Mouse (Mus musculus) thymus, postnatal 4 days (tissue): ENCODE measurements around the gene Nprl3.

ENCODE experiments used
- DNase-seq: peaks from one replicate; pipeline ENCODE4 v3.0.0; 2021

The Nprl3 gene

DNA sequence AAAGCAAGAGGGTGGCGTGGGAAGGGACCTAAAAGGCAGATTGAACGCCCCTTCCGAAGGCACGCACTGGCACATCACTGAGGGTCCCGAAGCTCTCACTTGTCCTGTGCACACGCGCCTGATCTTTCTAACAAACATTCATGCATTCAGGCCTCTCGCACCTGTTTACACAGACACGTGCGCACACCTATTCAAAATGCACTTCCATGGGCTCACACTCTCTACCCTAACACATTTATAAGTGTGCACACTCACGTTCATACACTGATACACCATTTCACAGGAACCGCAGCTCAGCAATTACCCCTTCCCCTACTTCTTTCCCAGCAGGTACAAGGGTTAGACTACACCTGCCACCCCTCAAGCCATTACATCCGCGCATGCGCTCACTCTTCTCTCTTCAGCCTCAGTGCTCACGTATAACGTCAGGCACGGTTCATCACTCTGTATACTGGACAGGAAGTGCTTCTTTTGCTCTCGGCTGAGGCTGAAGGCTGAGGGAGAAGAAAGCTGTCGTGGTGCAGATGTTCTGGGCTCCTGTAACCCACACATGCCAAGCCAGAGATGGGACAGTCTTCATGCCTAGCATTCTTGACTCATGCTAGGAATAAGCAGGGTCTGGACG is 44.8 kb downstream of the Nprl3 start:
- peak; percentile 59 for DNase-seq

DNA sequence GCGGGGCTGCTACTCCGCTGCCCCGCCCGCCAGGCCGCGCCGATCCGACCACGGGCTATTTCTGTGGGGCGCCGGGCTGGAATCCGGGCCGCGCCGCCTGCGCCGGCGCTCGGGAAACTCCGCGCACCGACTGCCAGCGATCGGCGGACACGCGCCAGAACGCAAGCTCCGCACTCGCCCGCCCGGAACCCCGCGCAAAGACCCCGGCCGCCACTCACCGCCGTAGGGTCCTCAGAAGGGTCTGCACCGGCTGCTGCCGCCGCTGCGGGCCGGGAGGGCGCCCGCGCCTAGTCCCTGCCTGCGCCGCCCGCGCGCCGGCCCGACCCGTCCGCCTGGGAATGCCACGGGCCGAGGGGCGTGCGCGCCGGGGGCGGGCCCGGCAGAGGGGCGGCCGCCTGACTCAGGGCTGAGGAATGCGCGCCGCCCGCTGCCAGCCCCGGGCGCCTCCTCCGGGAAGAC is 45.5 kb downstream of the Nprl3 start, which contains the start of gene Rhbdf1:
Gene Rhbdf1, minus strand, starts transcription at position 350 of the 459 bp plus-strand sequence.
- DNase-seq = no peak

DNA sequence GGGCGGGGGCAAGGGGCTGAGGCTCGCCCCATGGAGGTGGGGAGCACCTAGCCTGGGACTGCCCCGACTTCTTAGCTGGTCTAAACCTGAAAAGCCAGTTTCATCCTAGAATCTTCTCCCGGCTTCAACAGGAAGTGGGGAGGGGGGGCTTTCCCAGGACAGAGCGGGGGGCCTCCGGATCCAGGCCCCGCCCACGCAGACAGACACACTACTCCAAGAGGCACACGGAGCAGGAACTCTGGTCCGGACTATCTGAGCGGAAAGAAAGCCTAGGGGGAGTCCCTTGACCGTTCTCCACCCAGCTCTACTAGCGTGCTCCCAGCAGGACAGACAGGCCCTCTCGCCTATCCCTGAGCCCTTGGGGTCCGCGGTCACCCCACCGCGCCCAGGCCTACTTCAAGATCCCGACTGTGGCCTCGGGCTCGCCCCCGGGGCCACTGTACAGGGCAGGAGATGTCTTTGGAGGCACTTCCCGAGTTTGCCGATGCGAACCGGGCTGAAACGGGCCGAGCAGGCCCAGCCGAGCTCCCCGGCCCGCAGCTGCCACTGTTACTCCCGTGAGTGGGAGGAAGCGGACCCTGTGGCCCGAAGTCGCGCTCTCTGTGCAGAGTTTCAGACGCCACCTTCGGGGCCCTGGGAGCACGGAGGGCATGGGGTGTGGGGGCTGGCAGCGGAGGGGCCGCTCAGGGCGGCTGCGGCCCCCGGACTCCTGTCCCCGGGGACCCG is 46.1 kb downstream of the Nprl3 start:
- DNase-seq = peak; percentile 64

DNA sequence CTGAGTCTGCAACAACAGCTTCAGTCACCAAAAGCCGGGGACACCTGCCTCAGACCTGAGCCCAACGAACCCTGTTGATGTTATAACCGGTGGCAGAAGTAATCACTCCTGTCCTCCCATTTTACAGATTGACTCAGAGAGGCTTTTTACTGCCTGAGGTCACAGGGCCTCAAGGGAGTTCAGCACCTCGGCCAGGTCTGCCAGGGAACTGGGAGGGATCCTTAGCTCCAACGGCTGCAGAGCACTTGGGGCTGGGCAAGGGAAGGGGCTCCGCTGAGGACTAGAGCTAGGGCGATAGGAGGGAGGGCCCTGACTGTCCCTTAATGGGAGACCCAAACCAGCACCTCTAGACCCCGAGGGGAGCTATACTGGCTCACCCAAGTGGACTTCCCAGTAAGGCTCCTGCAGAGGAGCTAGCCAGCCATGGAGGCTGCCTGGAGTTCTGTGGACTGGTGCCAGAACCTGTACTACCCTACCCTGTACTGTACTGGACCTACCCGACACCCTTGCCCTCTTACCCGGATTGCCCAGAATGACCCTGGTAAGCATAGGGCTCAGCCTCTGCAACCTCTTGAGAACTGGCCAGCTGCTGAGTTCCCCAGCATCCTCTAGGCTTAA is 46.8 kb downstream of the Nprl3 start:
- DNase-seq = peak; percentile 31

DNA sequence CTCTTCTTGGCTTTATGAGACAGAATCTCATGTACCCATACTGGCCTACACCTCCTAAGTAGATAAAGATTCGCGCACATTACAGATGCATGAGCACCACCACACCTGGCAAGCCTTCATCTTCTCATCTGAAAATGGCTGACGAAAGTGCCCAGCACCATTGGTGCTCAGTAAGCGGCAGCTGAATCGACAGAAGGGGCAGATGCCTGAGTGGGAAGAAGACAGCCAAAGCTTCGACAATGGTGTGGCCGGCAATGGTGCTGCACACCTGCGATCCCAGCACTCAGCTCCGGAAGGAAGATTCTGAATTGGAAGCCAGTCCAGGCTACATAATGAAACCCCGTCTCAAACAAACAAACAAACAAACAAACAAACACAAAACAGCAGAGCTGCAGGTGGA is 48.2 kb downstream of the Nprl3 start:
- DNase-seq = no peak

DNA sequence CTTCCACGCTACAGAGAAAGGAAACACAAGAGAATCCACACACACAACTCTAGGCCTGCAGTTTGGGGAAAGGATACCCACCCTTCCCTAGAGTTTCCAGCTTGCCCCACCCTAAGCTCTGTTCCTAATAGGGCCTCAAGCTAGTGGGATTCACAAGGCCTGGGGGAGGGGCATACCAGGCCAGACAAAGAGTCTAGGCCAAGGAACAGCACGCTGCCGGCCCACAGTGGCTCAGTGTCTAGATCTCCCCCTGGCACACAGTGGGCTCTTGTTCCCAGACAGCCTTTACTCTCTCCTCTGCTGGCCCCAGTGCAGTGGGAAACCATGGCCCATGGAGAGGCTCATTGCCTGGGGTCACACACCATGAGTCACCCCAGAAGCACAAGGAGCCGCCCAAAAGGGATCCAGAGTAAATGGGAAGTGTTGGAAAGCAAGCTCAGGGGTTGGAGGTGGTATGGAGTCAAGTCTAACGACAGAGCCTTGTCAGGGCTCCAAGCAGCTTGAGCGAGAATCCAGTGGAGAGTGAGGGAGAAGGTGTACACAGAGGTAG is 48.9 kb downstream of the Nprl3 start:
- no peak for DNase-seq

DNA sequence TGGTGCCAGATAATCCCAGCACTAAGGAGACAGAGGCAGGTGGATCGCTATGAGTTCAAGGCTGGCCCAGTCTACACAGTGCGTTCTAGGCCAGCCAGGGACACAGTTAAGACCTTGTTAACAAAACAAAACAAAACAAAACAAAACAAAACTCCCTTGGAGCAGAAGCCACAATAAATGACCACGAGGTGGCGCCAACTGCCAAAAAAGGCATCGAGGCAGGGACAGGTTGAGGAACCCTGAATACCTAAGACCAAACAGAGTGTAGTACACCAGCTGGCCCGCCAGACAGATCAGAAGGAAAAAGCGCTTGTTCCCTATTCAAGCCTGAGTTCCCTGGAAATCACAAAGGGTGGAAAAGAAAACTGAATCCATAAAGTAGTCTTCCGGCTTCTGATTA is 50.7 kb downstream of the Nprl3 start:
- peak; percentile 87 for DNase-seq

DNA sequence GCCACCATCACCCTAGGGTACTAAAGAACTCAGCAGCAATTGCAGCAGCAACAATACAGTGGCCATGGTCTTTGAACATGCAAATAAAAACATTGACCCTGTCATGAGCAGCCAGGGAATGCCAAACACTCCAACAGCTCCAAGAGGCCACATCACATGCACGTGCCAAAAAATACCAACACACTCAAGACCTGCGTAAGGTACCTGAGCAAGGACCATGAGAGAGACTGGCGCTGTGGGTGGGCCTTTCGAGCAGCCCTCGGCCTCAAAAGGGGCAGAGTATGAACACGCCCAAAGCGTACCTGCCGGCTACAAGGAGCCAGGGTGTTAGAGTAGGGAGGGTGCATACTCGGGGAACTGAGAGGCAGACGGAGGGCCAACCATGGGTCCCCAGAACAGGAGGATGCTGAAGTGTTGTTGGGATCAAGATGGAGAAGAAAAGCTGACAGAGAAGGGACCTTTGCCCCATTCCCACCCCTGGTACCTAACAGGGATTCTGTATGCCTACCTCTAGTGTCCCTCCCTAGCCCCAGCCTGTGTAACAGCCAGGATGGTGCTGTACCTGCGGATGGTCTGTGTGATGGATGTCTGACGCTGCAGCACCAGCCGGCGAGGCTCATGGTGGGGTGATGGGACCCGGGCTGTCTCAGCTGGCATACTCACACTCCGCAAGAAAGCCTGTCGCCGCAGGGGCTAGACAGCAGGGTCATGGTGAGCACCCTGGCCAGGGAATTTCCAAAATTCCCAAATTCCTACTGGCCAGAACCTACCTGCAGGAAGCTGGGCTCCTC is 51.9 kb downstream of the Nprl3 start:
- DNase-seq = no peak

DNA sequence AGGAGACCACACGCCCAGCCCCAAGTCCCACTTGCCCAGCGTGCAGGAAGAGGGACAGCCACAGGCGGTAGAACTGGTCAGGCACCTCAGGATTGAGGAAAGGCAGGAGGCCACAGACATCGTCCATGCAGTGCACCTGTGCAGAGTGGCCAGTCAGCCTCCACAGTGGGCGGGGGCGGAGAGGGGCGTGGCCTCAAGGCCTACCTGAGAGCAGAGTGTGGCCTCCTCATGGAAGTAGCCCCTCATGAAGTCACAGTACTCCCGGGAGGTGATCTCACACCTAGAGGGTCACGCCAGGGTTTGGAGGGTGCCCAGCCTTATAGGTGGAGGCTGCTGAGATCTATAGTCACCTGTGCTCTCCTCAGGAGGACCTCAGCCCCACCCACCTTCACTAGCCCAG is 56.9 kb downstream of the Nprl3 start:
- no peak for DNase-seq

DNA sequence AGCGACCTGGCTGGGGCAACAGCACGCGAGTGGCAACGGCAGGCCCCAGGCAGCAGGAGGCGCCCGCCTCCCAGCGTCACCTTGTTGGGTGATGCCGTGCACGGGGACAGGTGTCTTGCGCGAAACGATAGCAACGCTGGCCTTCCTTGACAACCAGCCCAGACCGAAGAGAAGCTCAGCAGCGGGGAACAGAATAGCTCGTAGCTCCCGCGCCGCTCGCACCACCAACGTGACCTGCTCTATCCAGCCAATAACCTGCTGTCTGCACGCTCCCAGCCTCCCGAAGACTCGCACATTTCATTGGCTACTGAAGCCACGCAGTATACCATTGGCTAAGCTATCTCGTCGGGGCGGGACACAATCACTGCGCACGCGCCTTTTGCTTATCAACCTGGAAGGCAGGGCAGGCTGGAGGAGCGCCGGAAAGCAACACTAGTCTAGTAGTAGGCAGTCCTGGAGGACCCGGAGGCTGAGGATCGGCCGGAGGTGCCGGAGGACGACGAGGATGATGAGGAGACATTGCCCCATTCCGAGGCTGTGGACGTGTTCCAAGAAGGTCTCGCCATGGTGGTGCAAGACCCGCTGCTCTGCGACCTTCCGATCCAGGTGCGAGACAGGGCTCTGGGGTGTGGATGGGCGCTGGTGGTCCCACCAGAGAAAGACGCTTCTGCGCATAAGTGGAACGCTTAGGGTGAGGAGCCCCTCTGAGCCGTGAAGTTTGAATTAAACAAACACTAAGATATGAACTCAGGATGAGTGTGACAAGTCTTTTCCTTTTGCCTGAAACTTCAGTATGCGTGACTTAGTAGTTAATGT is 62.2 kb downstream of the Nprl3 start, which contains the start of gene Snrnp25:
Gene Snrnp25, plus strand, starts transcription at position 358 of the 816 bp plus-strand sequence.
- DNase-seq = peak; percentile 96

DNA sequence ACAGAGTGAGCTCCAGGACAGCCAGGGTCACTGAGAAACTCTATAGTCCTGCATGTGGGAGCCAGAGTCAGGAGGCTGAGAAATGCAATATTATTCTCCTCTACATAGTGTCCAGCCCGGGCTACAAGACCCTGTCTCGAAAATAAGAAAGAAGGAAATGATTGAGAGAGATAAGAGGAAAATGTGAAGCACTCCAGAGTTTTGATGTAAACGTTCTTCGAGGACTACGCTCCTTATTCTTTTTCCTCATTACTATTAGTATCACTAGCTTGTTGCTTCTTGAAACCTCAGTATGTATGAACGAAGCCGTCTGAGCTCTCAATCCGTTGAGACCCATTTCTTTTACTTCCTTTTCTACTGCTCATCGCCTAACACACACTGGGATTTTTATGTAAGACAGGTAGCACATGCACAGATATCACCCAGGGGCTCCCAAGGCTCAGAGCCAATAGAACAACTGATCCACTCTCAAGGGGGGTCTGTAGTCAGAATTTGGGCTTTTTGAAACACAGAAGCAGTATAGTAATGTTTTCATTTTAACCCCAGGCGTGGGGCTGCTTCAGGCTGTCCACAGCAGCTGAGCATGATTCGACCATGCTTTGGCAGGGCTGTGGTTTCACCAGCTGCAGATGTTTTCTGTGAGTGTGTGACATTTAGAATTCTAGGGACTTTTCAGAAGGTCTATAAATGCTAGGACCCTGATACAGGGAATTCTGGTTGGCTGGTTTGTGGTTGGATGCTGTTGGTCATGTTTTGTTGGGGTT is 65.4 kb downstream of the Nprl3 start:
- peak; percentile 36 for DNase-seq

DNA sequence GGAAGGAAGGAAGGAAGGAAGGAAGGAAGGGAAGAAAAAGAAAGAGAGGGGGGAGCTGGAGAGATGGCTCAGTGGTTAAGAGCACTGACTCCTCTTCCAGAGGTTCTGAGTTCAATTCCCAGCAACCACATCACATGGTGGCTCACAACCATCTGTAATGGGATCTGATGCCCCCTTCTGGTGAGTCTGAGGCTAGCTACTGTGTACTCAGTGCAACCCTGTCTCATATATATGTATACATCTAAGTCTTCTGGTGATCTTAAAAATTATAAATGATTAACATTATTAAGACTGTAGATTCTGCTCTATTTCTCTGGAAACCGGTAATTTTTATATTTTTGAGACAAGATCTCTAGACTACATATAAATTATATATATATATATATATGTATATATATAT is 66.5 kb downstream of the Nprl3 start:
- peak; percentile 43 for DNase-seq

DNA sequence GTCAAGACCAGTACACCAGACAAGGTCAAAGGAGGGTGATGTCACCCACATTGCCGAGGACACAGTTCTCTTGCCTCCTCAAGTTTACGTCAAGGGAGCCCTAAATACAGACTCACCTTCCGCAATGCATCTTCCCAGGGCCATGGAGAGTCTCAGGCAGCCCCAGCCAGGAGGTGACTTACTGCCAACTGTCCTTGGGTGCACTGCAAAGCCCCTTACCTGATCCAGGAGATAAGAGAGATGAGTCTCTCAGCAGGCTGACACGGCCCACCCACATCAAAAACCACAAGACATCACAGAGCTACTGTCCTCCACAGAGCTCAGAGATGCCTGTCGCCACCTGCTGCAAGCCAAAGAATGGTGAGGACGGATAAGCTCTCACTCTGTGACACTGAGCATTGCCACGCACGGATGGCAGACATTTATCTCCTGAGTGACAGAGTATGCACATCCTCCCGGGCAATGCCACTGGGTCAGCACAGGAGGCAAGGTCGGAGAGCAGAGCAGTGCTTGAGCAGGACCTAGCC is 67.4 kb downstream of the Nprl3 start, which contains the start of gene Il9r:
Gene Il9r, minus strand, starts transcription at position 205 of the 527 bp plus-strand sequence.
- peak; percentile 77 for DNase-seq

DNA sequence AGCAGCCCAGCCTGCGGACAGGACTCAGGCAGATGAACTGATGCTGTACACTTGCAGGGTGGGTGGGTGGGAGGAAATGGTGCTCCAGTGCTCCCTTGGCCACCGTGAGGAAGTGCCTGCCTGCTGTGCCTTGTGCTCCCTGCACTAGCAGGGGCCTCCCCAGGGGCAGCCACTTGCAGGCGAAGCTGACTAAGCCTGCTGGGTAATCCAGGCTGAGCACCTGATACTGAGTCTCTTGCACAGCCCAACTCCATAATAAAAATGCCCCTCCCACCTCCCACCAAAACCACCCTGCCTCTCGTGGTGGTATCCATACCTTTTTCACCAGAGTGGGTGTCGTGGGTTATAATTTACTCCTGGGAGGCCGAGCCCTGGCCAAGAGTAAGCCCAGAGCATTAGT is 68.3 kb downstream of the Nprl3 start:
- DNase-seq = peak; percentile 69

DNA sequence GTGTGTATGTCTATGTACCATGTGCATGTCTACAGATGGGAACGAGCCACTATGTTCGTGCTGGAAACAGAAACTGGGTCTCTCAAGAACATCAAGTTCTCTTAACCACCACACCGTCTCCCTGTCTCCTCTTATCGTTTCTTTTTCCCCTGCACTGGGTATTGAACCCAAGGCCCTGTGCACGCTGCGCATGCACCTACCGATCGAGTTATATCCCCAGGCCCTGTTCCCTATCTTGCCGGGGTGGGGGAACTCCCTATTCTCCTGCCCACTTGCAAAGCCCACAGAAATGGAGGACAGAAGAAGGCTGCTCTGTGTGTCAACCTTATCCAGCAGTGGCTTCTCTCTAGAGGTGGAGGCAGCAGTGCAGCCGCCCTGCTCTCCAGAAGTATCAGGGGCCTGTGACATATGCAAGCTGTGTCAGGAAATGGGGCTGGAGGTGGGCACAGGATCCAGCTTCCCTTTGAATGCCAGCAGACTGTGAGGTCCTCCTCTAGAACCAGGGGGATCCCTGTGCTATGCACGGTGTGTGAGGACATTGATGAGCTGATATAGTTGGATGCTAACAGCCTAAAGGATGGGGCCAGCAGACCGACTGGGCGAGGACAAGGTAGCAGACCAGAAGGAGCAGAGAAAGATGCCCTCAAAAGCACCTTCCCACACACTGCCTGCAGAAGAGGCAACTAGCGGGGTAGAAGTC is 69.1 kb downstream of the Nprl3 start:
- peak; percentile 44 for DNase-seq

DNA sequence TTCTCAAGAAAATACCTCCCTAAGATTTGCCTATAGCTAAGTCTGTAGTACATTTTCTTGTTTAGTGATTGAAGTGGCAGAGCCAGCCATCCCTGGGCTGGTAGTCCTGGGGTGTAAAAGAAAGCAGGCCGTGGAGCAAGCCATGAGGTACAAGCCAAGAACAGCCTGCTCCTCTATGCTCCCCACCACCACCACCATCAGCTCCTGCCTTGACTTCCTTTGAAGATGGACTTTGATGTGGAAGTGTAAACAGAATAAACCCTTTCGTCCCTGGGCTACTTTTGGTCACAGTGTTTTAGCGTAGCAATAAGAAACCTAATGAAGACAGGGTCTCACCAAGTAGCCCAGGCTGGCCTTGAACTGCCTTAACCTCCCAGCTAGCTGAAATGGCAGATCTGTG is 69.7 kb downstream of the Nprl3 start:
- peak; percentile 7 for DNase-seq

DNA sequence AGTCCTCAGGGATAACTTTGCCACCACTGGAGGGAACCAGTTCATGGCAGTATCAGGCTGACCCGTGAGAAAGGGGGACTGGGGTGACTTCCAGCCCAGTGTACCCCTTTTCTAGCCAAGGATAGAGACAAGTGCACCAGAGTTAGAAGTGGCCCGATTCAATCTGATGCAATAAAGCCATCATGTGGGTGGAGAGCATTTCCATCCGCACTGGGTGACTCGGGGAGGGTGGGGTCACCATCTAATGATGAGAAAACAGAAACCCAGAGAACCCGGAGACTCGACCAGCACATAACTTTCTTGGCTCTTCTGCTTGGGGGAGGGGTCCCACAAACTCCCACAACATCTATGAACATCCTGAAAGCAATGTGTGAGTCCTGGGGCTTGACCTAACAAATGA is 70.8 kb downstream of the Nprl3 start:
- DNase-seq = peak; percentile 13

DNA sequence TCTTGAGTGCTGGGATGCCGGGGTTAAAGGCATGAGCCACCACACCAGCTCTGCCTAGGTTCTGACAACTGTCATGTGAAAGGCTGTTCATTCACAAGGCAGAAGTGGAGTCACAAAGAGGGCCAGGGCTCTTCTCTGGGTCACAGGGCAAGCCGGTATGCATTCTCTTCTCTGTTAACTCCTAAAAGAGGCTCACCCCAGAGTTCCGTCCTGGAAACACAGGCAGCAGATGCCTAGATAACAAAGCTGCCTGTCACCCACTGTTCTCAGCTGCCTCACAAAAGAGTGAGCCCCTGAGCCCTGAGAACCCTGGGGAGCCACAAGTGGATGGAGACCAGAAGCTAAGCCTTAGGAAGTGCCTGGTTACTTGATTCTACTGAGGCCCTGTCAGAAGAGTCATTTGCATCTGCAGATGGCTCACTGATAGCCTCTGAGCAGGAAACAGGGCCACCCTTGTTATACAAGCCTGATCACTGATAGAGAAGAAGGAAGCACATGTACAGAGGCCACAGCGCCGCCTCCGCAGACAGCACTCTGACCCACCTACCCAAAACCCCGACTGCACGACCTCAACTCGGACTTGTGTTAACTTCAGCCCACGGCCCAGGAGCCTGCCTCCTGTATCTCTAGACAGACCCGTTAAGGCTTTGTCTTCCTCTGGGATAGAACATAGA is 71.5 kb downstream of the Nprl3 start:
- DNase-seq = peak; percentile 53

DNA sequence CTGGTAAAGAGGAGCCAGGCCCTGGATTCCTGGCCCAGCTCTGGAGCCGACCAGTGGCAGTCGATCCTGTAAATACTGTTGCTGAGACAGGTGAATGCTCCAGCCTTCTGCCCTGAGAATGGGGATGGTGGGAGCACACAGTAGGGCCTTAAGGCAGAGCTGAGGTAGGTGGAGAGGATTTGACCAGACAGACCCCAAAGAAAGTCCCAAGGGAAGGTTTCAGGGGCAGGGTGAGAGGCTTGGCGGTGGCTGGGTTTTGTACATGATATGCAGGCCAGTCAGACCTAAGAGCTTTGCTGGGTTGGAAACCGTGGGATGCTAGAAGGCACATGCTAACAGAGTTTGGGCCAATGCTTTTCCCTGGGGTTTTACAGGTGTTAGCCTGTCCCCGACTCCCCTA is 72.9 kb downstream of the Nprl3 start:
- DNase-seq = peak; percentile 7

DNA sequence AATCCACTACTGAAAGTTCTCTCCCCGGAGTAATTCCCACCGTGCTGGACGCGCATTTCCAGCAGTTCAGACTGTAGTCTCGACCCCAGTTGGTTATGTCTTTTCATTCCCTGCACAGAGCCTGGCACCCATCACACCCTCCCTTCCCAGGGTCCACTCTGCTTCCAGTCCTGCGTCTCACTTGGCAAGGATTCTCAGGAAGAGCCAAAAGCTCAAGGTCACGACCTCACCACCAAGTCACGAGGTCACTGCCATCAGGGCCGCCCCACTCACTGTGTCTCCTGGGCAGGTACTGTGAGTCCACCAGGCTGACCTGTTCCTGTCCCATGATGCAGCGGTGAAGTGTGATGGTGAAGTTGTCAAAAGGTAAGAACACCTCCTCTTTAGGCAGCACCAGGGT is 73.4 kb downstream of the Nprl3 start:
- no peak for DNase-seq
